Comparison of ENCODE assay signal across 9 mouse cellular contexts in the genomic region with DNA sequence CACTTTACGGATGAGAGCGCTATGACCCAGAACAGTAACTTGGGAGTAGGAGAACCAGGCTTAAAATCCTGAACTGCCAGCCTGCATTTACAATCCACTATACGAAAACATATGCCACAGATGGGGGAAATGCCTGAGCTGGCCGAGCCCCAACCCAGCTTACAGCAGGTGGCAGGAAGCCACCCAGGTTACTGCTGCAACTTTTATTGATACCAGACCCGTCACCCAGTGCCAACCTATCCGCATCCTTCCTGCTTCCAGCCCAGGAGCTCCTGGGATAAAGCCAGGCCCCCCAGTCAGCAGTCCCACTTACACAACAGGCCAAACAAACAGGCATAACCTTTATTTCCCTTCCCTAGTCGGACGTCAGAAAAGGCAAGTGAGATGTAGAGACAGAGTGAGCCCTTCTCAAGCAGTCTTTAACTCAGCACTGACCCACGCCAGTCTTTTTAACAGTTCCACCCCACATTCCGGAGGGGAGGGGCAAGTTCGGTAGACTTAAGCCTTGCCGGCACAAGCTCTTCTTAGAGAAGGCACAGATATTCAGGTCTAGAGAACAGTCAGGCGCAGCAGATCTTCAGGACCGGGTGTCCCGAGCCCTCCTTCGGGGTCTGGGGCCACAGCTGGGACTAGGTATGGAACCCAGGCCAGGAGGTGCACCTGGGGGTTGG. TPM values are rescaled to one million over a fixed set of nuclear protein-coding genes. Genes with fewer than 3 reads are reported as not detected.
DNase-seq lines count a peak whose midpoint lies in the region; ATAC-seq and TF ChIP-seq lines count a peak whose summit lies in the region.
"Had no signal": no experiment of that assay in that cellular context is flagged by ENCODE, and none has a peak within 500 bp of the region (broad histone marks: within the 10 kb centered on the region; RNA-seq: fewer than 3 reads in every experiment).

No protein-coding gene starts in this region.

- H3K9me3 ChIP-seq in kidney, embryonic 15.5 days (replicated peaks): no peaks in the 10 kb centered on the region
- no peaks in the 10 kb centered on the region for H3K9me3 ChIP-seq in hindbrain, embryonic 14.5 days (ENCODE audit: control insufficient read depth, low read length)
- no peaks in the 10 kb centered on the region for H3K9me3 ChIP-seq in midbrain, postnatal 0 days (ENCODE audit: low read length)

- no peak for ATAC-seq in kidney, embryonic 15.5 days (replicated peaks; ENCODE audit: low FRiP score)
- ATAC-seq in hindbrain, embryonic 14.5 days (ENCODE audit: low FRiP score): no peak
- no peak for ATAC-seq in midbrain, postnatal 0 days (ENCODE audit: low FRiP score)

- peak overlapping the region; percentile 90 for H3K9ac ChIP-seq in kidney, embryonic 15.5 days
- peak overlapping the region; percentile 93 for H3K9ac ChIP-seq in hindbrain, embryonic 14.5 days
- H3K9ac ChIP-seq in midbrain, postnatal 0 days (replicated peaks; ENCODE audit: low read length, poor library complexity, severe bottlenecking): no peak overlapping the region

- no peak for DNase-seq in kidney, adult 9 months
- no peak for DNase-seq in hindbrain, embryonic 14.5 days (ENCODE audit: low spot score)
- DNase-seq in midbrain, postnatal 0 days (ENCODE audit: low spot score): no peak
- no peak for DNase-seq in urinary bladder, postnatal 25 days (ENCODE audit: low spot score)
- no peak for DNase-seq in natural killer cell, adult 2 months (ENCODE audit: low spot score in 2 of 2)
- DNase-seq in MN1 (ENCODE audit: low spot score): no peak

- WGBS in kidney, embryonic 15.5 days: 80% methylated on average over 16 of the region's 16 CpGs
- WGBS in hindbrain, embryonic 14.5 days: 78% methylated on average over 16 of the region's 16 CpGs
- 71% methylated on average over 16 of the region's 16 CpGs for WGBS in midbrain, postnatal 0 days

- TF ChIP-seq CTCF in midbrain, postnatal 0 days (IDR thresholded peaks at IDR 0.05): no peak

- H3K27ac ChIP-seq in kidney, embryonic 15.5 days: no peak overlapping the region
- no peak overlapping the region for H3K27ac ChIP-seq in brown adipose tissue, adult 24 weeks (replicated peaks; ENCODE audit: low read depth, low read length)
- H3K27ac ChIP-seq in hindbrain, embryonic 14.5 days: no peak overlapping the region
- H3K27ac ChIP-seq in midbrain, postnatal 0 days (ENCODE audit: low read depth, low read length): no peak overlapping the region
- H3K27ac ChIP-seq: macrophage had no signal

- peak overlapping the region; percentile 91 for H3K4me2 ChIP-seq in kidney, embryonic 15.5 days
- H3K4me2 ChIP-seq in hindbrain, embryonic 14.5 days (replicated peaks): peak overlapping the region; percentile 81
- peak overlapping the region; percentile 84 for H3K4me2 ChIP-seq in midbrain, postnatal 0 days (ENCODE audit: low read depth, low read length, poor library complexity, severe bottlenecking)

- H3K4me3 ChIP-seq in kidney, embryonic 15.5 days (replicated peaks): peak overlapping the region; percentile 73
- H3K4me3 ChIP-seq in brown adipose tissue, adult 24 weeks (ENCODE audit: insufficient read depth, low read depth, low read length): peak overlapping the region; percentile 96
- peak overlapping the region; percentile 79 for H3K4me3 ChIP-seq in hindbrain, embryonic 14.5 days (replicated peaks; ENCODE audit: low read length)
- H3K4me3 ChIP-seq in midbrain, postnatal 0 days (ENCODE audit: low read depth, low read length): peak overlapping the region; percentile 78

- H3K36me3 ChIP-seq in kidney, embryonic 15.5 days: peaks cover 32% of the 10 kb centered on the region
- peaks cover 18% of the 10 kb centered on the region; the same call in 1 of the 2 replicates for H3K36me3 ChIP-seq in hindbrain, embryonic 14.5 days (replicated peaks; ENCODE audit: control insufficient read depth, insufficient read depth)
- peaks cover 10% of the 10 kb centered on the region for H3K36me3 ChIP-seq in midbrain, postnatal 0 days (ENCODE audit: insufficient read depth, low read length)

- peaks cover 39% of the 10 kb centered on the region for H3K4me1 ChIP-seq in kidney, embryonic 15.5 days
- peaks cover 4% of the 10 kb centered on the region for H3K4me1 ChIP-seq in brown adipose tissue, adult 24 weeks (ENCODE audit: control insufficient read depth, insufficient read depth, insufficient read length, low read length)
- H3K4me1 ChIP-seq in hindbrain, embryonic 14.5 days (replicated peaks; ENCODE audit: control insufficient read depth, insufficient read depth, low read length): peaks cover 40% of the 10 kb centered on the region
- peaks cover 19% of the 10 kb centered on the region for H3K4me1 ChIP-seq in midbrain, postnatal 0 days (ENCODE audit: insufficient read depth, low read length)

- no peaks in the 10 kb centered on the region for H3K27me3 ChIP-seq in kidney, embryonic 15.5 days
- no peaks in the 10 kb centered on the region for H3K27me3 ChIP-seq in hindbrain, embryonic 14.5 days (ENCODE audit: control insufficient read depth, insufficient read depth, low read length)
- no peaks in the 10 kb centered on the region for H3K27me3 ChIP-seq in midbrain, postnatal 0 days (ENCODE audit: insufficient read depth, low read length)

RNA-seq across cellular contexts. Expression of gene Rpp25l, which starts 1.5 kb away (rescaled TPM):
- 76.2 and 83.6 TPM in 2 replicates for polyA plus RNA-seq in kidney, embryonic 15.5 days (2015; fragmentation: Nextera tagmentation; extraction: Ambion mirVana)
- polyA plus RNA-seq in brown adipose tissue, adult 24 weeks (2012; ENCODE audit: insufficient read depth, insufficient read length, missing spikeins): 9.0 and 13.5 TPM in 2 replicates
- polyA plus RNA-seq in hindbrain, embryonic 14.5 days (2014; fragmentation: Nextera tagmentation; extraction: Ambion mirVana): 57.5 and 60.5 TPM in 2 replicates
- 38.3 and 39.7 TPM in 2 replicates for total RNA-seq in midbrain, postnatal 0 days (2014; rRNA removed)
- polyA plus RNA-seq in midbrain, postnatal 0 days (2015; fragmentation: Nextera tagmentation; extraction: Ambion mirVana): 44.3 and 49.9 TPM in 2 replicates

RNA-seq across cellular contexts. Expression of gene Dctn3, which starts 11.1 kb away (rescaled TPM):
- polyA plus RNA-seq in kidney, embryonic 15.5 days (2015; fragmentation: Nextera tagmentation; extraction: Ambion mirVana): 128 and 132 TPM in 2 replicates
- 111 and 118 TPM in 2 replicates for polyA plus RNA-seq in brown adipose tissue, adult 24 weeks (2012; ENCODE audit: insufficient read depth, insufficient read length, missing spikeins)
- 271 and 274 TPM in 2 replicates for polyA plus RNA-seq in hindbrain, embryonic 14.5 days (2014; fragmentation: Nextera tagmentation; extraction: Ambion mirVana)
- total RNA-seq in midbrain, postnatal 0 days (2014; rRNA removed): 122 and 150 TPM in 2 replicates
- polyA plus RNA-seq in midbrain, postnatal 0 days (2015; fragmentation: Nextera tagmentation; extraction: Ambion mirVana): 308 and 345 TPM in 2 replicates

RNA-seq across cellular contexts. Expression of gene Il11ra1, which starts 12.1 kb away (rescaled TPM):
- polyA plus RNA-seq in kidney, embryonic 15.5 days (2015; fragmentation: Nextera tagmentation; extraction: Ambion mirVana): 137 and 157 TPM in 2 replicates
- polyA plus RNA-seq in brown adipose tissue, adult 24 weeks (2012; ENCODE audit: insufficient read depth, insufficient read length, missing spikeins): 53.3 and 56.1 TPM in 2 replicates
- polyA plus RNA-seq in hindbrain, embryonic 14.5 days (2014; fragmentation: Nextera tagmentation; extraction: Ambion mirVana): 39.9 and 40.6 TPM in 2 replicates
- 21.8 and 26.5 TPM in 2 replicates for total RNA-seq in midbrain, postnatal 0 days (2014; rRNA removed)
- polyA plus RNA-seq in midbrain, postnatal 0 days (2015; fragmentation: Nextera tagmentation; extraction: Ambion mirVana): 28.8 and 35.3 TPM in 2 replicates

RNA-seq across cellular contexts. Expression of gene Cntfr, which starts 15.0 kb away (rescaled TPM):
- polyA plus RNA-seq in kidney, embryonic 15.5 days (2015; fragmentation: Nextera tagmentation; extraction: Ambion mirVana): 19.8 and 22.1 TPM in 2 replicates
- polyA plus RNA-seq in brown adipose tissue, adult 24 weeks (2012; ENCODE audit: insufficient read depth, insufficient read length, missing spikeins): 5.5 and 8.4 TPM in 2 replicates
- polyA plus RNA-seq in hindbrain, embryonic 14.5 days (2014; fragmentation: Nextera tagmentation; extraction: Ambion mirVana): 19.2 and 21.8 TPM in 2 replicates
- total RNA-seq in midbrain, postnatal 0 days (2014; rRNA removed): 61.6 and 69.2 TPM in 2 replicates
- 20.1 and 23.4 TPM in 2 replicates for polyA plus RNA-seq in midbrain, postnatal 0 days (2015; fragmentation: Nextera tagmentation; extraction: Ambion mirVana)
- polyA plus RNA-seq: macrophage had no signal

RNA-seq across cellular contexts. Expression of gene Arid3c, which starts 19.1 kb away (rescaled TPM):
- 0.12 and 0.17 TPM in 2 replicates for polyA plus RNA-seq in kidney, embryonic 15.5 days (2015; fragmentation: Nextera tagmentation; extraction: Ambion mirVana)
- polyA plus RNA-seq in brown adipose tissue, adult 24 weeks (2012; ENCODE audit: insufficient read depth, insufficient read length, missing spikeins): not detected in 2 replicates
- 1.0 and 1.5 TPM in 2 replicates for polyA plus RNA-seq in hindbrain, embryonic 14.5 days (2014; fragmentation: Nextera tagmentation; extraction: Ambion mirVana)
- total RNA-seq in midbrain, postnatal 0 days (2014; rRNA removed): 0.27 and 0.33 TPM in 2 replicates
- 0.42 and 0.48 TPM in 2 replicates for polyA plus RNA-seq in midbrain, postnatal 0 days (2015; fragmentation: Nextera tagmentation; extraction: Ambion mirVana)
- polyA plus RNA-seq: macrophage had no signal
